Mouse (Mus musculus) layer of hippocampus, adult 9-10 months (tissue): Measurements from ENCODE around the gene Tmem248.

Source experiments
- DNase-seq: peaks from one replicate; pipeline ENCODE4 v3.0.0; 2022; ENCODE audit warnings: low spot score

Tmem248 gene

GRCm38 (mm10) chr5:130216781-130217180, at the start of gene Tmem248:
Gene Tmem248 (plus strand): TSS chr5:130217081.
- DNase-seq, result no peak

GRCm38 (mm10) chr5:130169109-130169508, 47.8 kb upstream of the Tmem248 start:
- no peak for DNase-seq

- no peak for DNase-seq
Observed at GRCm38 (mm10) chr5:130170666-130171422, 46.0 kb upstream of the Tmem248 start.

GRCm38 (mm10) chr5:130171423-130171954, 45.4 kb upstream of the Tmem248 start, which contains the start of gene Rabgef1:
Gene Rabgef1 (plus strand): TSS chr5:130171798.
- peak; percentile 79 for DNase-seq

GRCm38 (mm10) chr5:130171956-130172601, 44.8 kb upstream of the Tmem248 start:
- DNase-seq, result no peak

- no peak for DNase-seq
Observed at GRCm38 (mm10) chr5:130173012-130173411, 43.9 kb upstream of the Tmem248 start.

GRCm38 (mm10) chr5:130177871-130178270, 39.0 kb upstream of the Tmem248 start:
- DNase-seq, result no peak

- no peak for DNase-seq
Observed at GRCm38 (mm10) chr5:130180362-130180761, 36.5 kb upstream of the Tmem248 start.

- DNase-seq, result no peak
Observed at GRCm38 (mm10) chr5:130181740-130182540, 34.9 kb upstream of the Tmem248 start.

- DNase-seq, result no peak
Observed at GRCm38 (mm10) chr5:130182541-130182821, 34.4 kb upstream of the Tmem248 start.

GRCm38 (mm10) chr5:130184193-130184856, 32.6 kb upstream of the Tmem248 start:
- DNase-seq, result no peak

GRCm38 (mm10) chr5:130185312-130185711, 31.6 kb upstream of the Tmem248 start:
- no peak for DNase-seq

GRCm38 (mm10) chr5:130187383-130187782, 29.5 kb upstream of the Tmem248 start:
- no peak for DNase-seq

GRCm38 (mm10) chr5:130190909-130191308, 26.0 kb upstream of the Tmem248 start:
- DNase-seq, result no peak

GRCm38 (mm10) chr5:130191865-130192264, 25.0 kb upstream of the Tmem248 start:
- DNase-seq, result no peak

- no peak for DNase-seq
Observed at GRCm38 (mm10) chr5:130192356-130192944, 24.4 kb upstream of the Tmem248 start.

GRCm38 (mm10) chr5:130193760-130194159, 23.1 kb upstream of the Tmem248 start:
- DNase-seq, result no peak

- no peak for DNase-seq
Observed at GRCm38 (mm10) chr5:130196307-130196706, 20.6 kb upstream of the Tmem248 start.

GRCm38 (mm10) chr5:130197454-130197853, 19.4 kb upstream of the Tmem248 start:
- no peak for DNase-seq

- no peak for DNase-seq
Observed at GRCm38 (mm10) chr5:130197981-130198380, 18.9 kb upstream of the Tmem248 start.

- DNase-seq, result no peak
Observed at GRCm38 (mm10) chr5:130200233-130201029, 16.4 kb upstream of the Tmem248 start.
